Mouse (Mus musculus) embryonic facial prominence, embryonic 15.5 days (tissue): ENCODE results near the gene Igf2r. TPM values are rescaled to one million over a fixed set of nuclear protein-coding genes. Genes with fewer than 3 reads are reported as not detected.
A peak's percentile ranks its signal among the peaks of the same experiment; 100 is the strongest.

ENCODE experiments used
- ATAC-seq: fragments of 200-750 bp; cut with Nextera tagmentation; 2 replicates; pipeline ENCODE4 v1.8.0; 2017; ENCODE audit warnings: low read depth, moderate TSS enrichment; ENCODE audit not compliant: insufficient number of reproducible peaks, low FRiP score, low TSS enrichment
- H3K27ac ChIP-seq: fragments of 300-500 bp; sonication (generic); replicated peaks from 2 replicates; pipeline ENCODE4 v1.5.1; 2015; ENCODE audit warnings: mild to moderate bottlenecking, inconsistent platforms
- H3K27me3 ChIP-seq: fragments of 300-500 bp; sonication (generic); 2 replicates; pipeline ENCODE4 v1.6.1; 2015; ENCODE audit warnings: inconsistent platforms
- H3K36me3 ChIP-seq: fragments of 300-500 bp; sonication (generic); 2 replicates; pipeline ENCODE4 v1.6.1; 2015; ENCODE audit warnings: mild to moderate bottlenecking, inconsistent platforms
- H3K4me1 ChIP-seq: fragments of 300-500 bp; sonication (generic); 2 replicates; pipeline ENCODE4 v1.6.1; 2015; ENCODE audit warnings: inconsistent platforms
- H3K4me2 ChIP-seq: fragments of 300-500 bp; sonication (generic); replicated peaks from 2 replicates; pipeline ENCODE4 v1.6.1; 2015; ENCODE audit warnings: mild to moderate bottlenecking, inconsistent platforms
- H3K4me3 ChIP-seq: fragments of 300-500 bp; sonication (generic); replicated peaks from 2 replicates; pipeline ENCODE4 v1.5.1; 2015; ENCODE audit warnings: mild to moderate bottlenecking, inconsistent platforms
- H3K9ac ChIP-seq: fragments of 300-500 bp; sonication (generic); 2 replicates; pipeline ENCODE4 v1.6.1; 2015; ENCODE audit warnings: inconsistent platforms
- H3K9me3 ChIP-seq: fragments of 300-500 bp; sonication (generic); replicated peaks from 2 replicates; pipeline ENCODE4 v1.6.1; 2016; ENCODE audit warnings: inconsistent platforms
- WGBS: fragments of 180-500 bp; shearing (Covaris S2); methylation state at CpG from one replicate; pipeline ENCODE4 v1.1.7; 2015; 5-methylcytosine and 5-hydroxymethylcytosine counted together
- polyA plus RNA-seq: library from polyadenylated mRNA; unstranded; fragments of >200 nt; fragmentation: Nextera tagmentation; extraction: Ambion mirVana; gene quantifications from 2 replicates; pipeline ENCODE4 v1.2.1, GENCODE M21; 2015

Gene Igf2r
- polyA plus RNA-seq, 1 experiment from 2014 or later: 39.8 TPM

GRCm38 (mm10) chr17:12724767-12725744, 44.4 kb downstream of the Igf2r start:
- 21% methylated on average over 6 of the region's 6 CpGs for WGBS
- Histone ChIP-seq H3K27me3 (no peaks in the 10 kb centered on the region), H3K27ac (peak overlapping the region; percentile 91), H3K4me2 (no peak overlapping the region), H3K4me3 (no peak overlapping the region), H3K36me3 (peaks cover 27% of the 10 kb centered on the region), H3K4me1 (peaks cover 53% of the 10 kb centered on the region), H3K9me3 (no peaks in the 10 kb centered on the region), H3K9ac (no peak overlapping the region)
- ATAC-seq: peak; percentile 84

- Histone ChIP-seq H3K4me1 (peaks cover 54% of the 10 kb centered on the region), H3K9ac (no peak overlapping the region), H3K9me3 (no peaks in the 10 kb centered on the region), H3K4me2 (no peak overlapping the region), H3K27me3 (no peaks in the 10 kb centered on the region), H3K36me3 (peaks cover 32% of the 10 kb centered on the region), H3K27ac (peak overlapping the region; percentile 91), H3K4me3 (no peak overlapping the region)
- WGBS: 75% methylated on average over 5 of the region's 5 CpGs
- peak; percentile 58; the same call in 1 of the 2 replicates for ATAC-seq
Measured at GRCm38 (mm10) chr17:12723986-12724766, 45.3 kb downstream of the Igf2r start.

GRCm38 (mm10) chr17:12722622-12723021, 46.8 kb downstream of the Igf2r start:
- Histone ChIP-seq H3K4me2 (no peak overlapping the region), H3K27ac (peak overlapping the region; percentile 82), H3K27me3 (no peaks in the 10 kb centered on the region), H3K4me1 (peaks cover 61% of the 10 kb centered on the region), H3K4me3 (no peak overlapping the region), H3K36me3 (peaks cover 30% of the 10 kb centered on the region), H3K9ac (no peak overlapping the region), H3K9me3 (no peaks in the 10 kb centered on the region)
- WGBS: 36% methylated on average over 8 of the region's 8 CpGs
- peak; percentile 69 for ATAC-seq

GRCm38 (mm10) chr17:12721118-12721886, 48.2 kb downstream of the Igf2r start:
- H3K27me3 ChIP-seq: no peaks in the 10 kb centered on the region
- H3K4me1 ChIP-seq: peaks cover 58% of the 10 kb centered on the region
- no peaks in the 10 kb centered on the region for H3K9me3 ChIP-seq
- H3K27ac ChIP-seq: 0 out of 2 replicates have a peak overlapping the region, but pooled peaks have one; percentile 28
- H3K36me3 ChIP-seq: peaks cover 34% of the 10 kb centered on the region
- no peak overlapping the region for H3K4me2 ChIP-seq
- H3K4me3 ChIP-seq: no peak overlapping the region
- H3K9ac ChIP-seq: no peak overlapping the region
- no peak for ATAC-seq
- 77% methylated on average over 5 of the region's 5 CpGs for WGBS

GRCm38 (mm10) chr17:12718251-12718650, 51.2 kb downstream of the Igf2r start:
- peak; percentile 68 for ATAC-seq

GRCm38 (mm10) chr17:12717445-12717844, 52.0 kb downstream of the Igf2r start:
- no peak for ATAC-seq
- Histone ChIP-seq H3K27me3 (no peaks in the 10 kb centered on the region), H3K27ac (peak overlapping the region; percentile 81), H3K9me3 (no peaks in the 10 kb centered on the region), H3K4me2 (no peak overlapping the region), H3K36me3 (peaks cover 62% of the 10 kb centered on the region), H3K4me1 (peaks cover 38% of the 10 kb centered on the region), H3K4me3 (no peak overlapping the region), H3K9ac (no peak overlapping the region)
- 83% methylated on average over 4 of the region's 4 CpGs for WGBS

More at GRCm38 (mm10) chr17:12718251-12718650, 51.2 kb downstream of the Igf2r start:
- Histone ChIP-seq H3K9ac (no peak overlapping the region), H3K4me1 (peaks cover 38% of the 10 kb centered on the region), H3K27ac (peak overlapping the region; percentile 81), H3K4me2 (no peak overlapping the region), H3K36me3 (peaks cover 62% of the 10 kb centered on the region), H3K27me3 (no peaks in the 10 kb centered on the region), H3K4me3 (no peak overlapping the region), H3K9me3 (no peaks in the 10 kb centered on the region)
- WGBS: 33% methylated on average over 7 of the region's 7 CpGs

GRCm38 (mm10) chr17:12715032-12715431, 54.4 kb downstream of the Igf2r start:
- Histone ChIP-seq H3K27me3 (no peaks in the 10 kb centered on the region), H3K4me1 (peaks cover 56% of the 10 kb centered on the region), H3K9me3 (no peaks in the 10 kb centered on the region), H3K27ac (no peak overlapping the region), H3K9ac (no peak overlapping the region), H3K4me2 (no peak overlapping the region), H3K36me3 (peaks cover 66% of the 10 kb centered on the region), H3K4me3 (no peak overlapping the region)
- ATAC-seq: no peak
- WGBS: 69% methylated on average over 1 of the region's 1 CpGs

GRCm38 (mm10) chr17:12714080-12714561, 55.3 kb downstream of the Igf2r start:
- Histone ChIP-seq H3K9me3 (no peaks in the 10 kb centered on the region), H3K4me3 (no peak overlapping the region), H3K36me3 (peaks cover 60% of the 10 kb centered on the region), H3K9ac (no peak overlapping the region), H3K4me1 (peaks cover 54% of the 10 kb centered on the region), H3K4me2 (no peak overlapping the region), H3K27me3 (no peaks in the 10 kb centered on the region), H3K27ac (0 out of 2 replicates have a peak overlapping the region, but pooled peaks have one; percentile 28)
- 68% methylated on average over 5 of the region's 5 CpGs for WGBS
- ATAC-seq: no peak

GRCm38 (mm10) chr17:12712993-12713392, 56.5 kb downstream of the Igf2r start:
- no peak overlapping the region for H3K4me2 ChIP-seq
- no peak overlapping the region for H3K27ac ChIP-seq
- no peak overlapping the region for H3K4me3 ChIP-seq
- H3K9me3 ChIP-seq: no peaks in the 10 kb centered on the region
- H3K9ac ChIP-seq: no peak overlapping the region
- H3K27me3 ChIP-seq: no peaks in the 10 kb centered on the region
- peaks cover 44% of the 10 kb centered on the region for H3K4me1 ChIP-seq
- peaks cover 64% of the 10 kb centered on the region for H3K36me3 ChIP-seq
- WGBS: 71% methylated on average over 3 of the region's 3 CpGs
- ATAC-seq: no peak

GRCm38 (mm10) chr17:12712191-12712590, 57.3 kb downstream of the Igf2r start:
- H3K36me3 ChIP-seq: peaks cover 68% of the 10 kb centered on the region
- H3K4me2 ChIP-seq: no peak overlapping the region
- peaks cover 37% of the 10 kb centered on the region for H3K4me1 ChIP-seq
- no peaks in the 10 kb centered on the region for H3K27me3 ChIP-seq
- H3K9ac ChIP-seq: no peak overlapping the region
- no peak overlapping the region for H3K4me3 ChIP-seq
- no peak for ATAC-seq
- H3K27ac ChIP-seq: 0 out of 2 replicates have a peak overlapping the region, but pooled peaks have one; percentile 18
- no peaks in the 10 kb centered on the region for H3K9me3 ChIP-seq
